Mouse (Mus musculus) forebrain, embryonic 16.5 days (tissue): Measurements from ENCODE around the gene Scrn2. TPM values are rescaled to one million over a fixed set of nuclear protein-coding genes. Genes with fewer than 3 reads are reported as not detected.

Experiments
- ATAC-seq: fragments of 200-750 bp; cut with Nextera tagmentation; 2 replicates; pipeline ENCODE4 v1.8.0; 2017; ENCODE audit warnings: mild to moderate bottlenecking, moderate library complexity
- H3K27ac ChIP-seq: fragments of 300-500 bp; sonication (generic); 2 replicates; pipeline ENCODE4 v1.5.1; 2014; ENCODE audit warnings: low read length, control low read depth
- H3K27me3 ChIP-seq: fragments of 300-500 bp; sonication (generic); replicated peaks from 2 replicates; pipeline ENCODE4 v1.6.1; 2014; ENCODE audit warnings: low read length; ENCODE audit not compliant: control insufficient read depth, insufficient read depth
- H3K36me3 ChIP-seq: fragments of 300-500 bp; sonication (generic); 2 replicates; pipeline ENCODE4 v1.6.1; 2014; ENCODE audit not compliant: control insufficient read depth, insufficient read depth
- H3K4me1 ChIP-seq: fragments of 300-500 bp; sonication (generic); replicated peaks from 2 replicates; pipeline ENCODE4 v1.6.1; 2014; ENCODE audit warnings: low read length; ENCODE audit not compliant: control insufficient read depth, insufficient read depth
- H3K4me2 ChIP-seq: fragments of 300-500 bp; sonication (generic); 2 replicates; pipeline ENCODE4 v1.6.1; 2014; ENCODE audit warnings: mild to moderate bottlenecking, low read length, control low read depth
- H3K4me3 ChIP-seq: fragments of 300-500 bp; sonication (generic); replicated peaks from 2 replicates; pipeline ENCODE4 v1.5.1; 2014; ENCODE audit warnings: mild to moderate bottlenecking, low read length, control low read depth
- H3K9ac ChIP-seq: fragments of 300-500 bp; sonication (generic); replicated peaks from 2 replicates; pipeline ENCODE4 v1.6.1; 2014; ENCODE audit warnings: low read depth, low read length, control low read depth
- H3K9me3 ChIP-seq: fragments of 300-500 bp; sonication (generic); 2 replicates; pipeline ENCODE4 v1.6.1; 2016; ENCODE audit warnings: low read length; ENCODE audit not compliant: control insufficient read depth
- WGBS: fragments of 180-500 bp; shearing (Covaris S2); extraction: QIAGEN DNeasy Blood & Tissue Kit; methylation state at CpG from one replicate; pipeline ENCODE4 v1.1.7; 2014; 5-methylcytosine and 5-hydroxymethylcytosine counted together
- polyA plus RNA-seq: library from polyadenylated mRNA; unstranded; fragments of >200 nt; fragmentation: Nextera tagmentation; extraction: Ambion mirVana; gene quantifications from 2 replicates; pipeline ENCODE4 v1.2.1, GENCODE M21; 2015

The Scrn2 gene
- polyA plus RNA-seq, 1 experiment from 2014 or later: 16.2 TPM

GRCm38 (mm10) chr11:97013121-97013670 is 16.5 kb upstream of the Scrn2 start, which contains the start of gene Sp6:
Gene Sp6, plus strand, starts transcription at chr11:97013394.
- Histone ChIP-seq H3K36me3 (no peaks in the 10 kb centered on the region), H3K9ac (no peak within 1 kb of the TSS), H3K27me3 (peaks cover 30% of the 10 kb centered on the region), H3K27ac (no peak within 1 kb of the TSS), H3K9me3 (no peaks in the 10 kb centered on the region), H3K4me2 (no peak within 1 kb of the TSS), H3K4me3 (no peak within 1 kb of the TSS), H3K4me1 (no peaks in the 10 kb centered on the region; the same call in 1 of the 2 replicates)
- no peak for ATAC-seq
- 10% methylated on average over 6 of the region's 8 CpGs for WGBS

GRCm38 (mm10) chr11:97017696-97018582 is 11.8 kb upstream of the Scrn2 start:
- WGBS: under 1% methylated on average over 36 of the region's 36 CpGs
- H3K27me3 ChIP-seq: peaks cover 65% of the 10 kb centered on the region
- no peaks in the 10 kb centered on the region for H3K9me3 ChIP-seq
- no peak for ATAC-seq
- no peak overlapping the region for H3K9ac ChIP-seq
- H3K4me3 ChIP-seq: peak overlapping the region; percentile 28
- H3K36me3 ChIP-seq: no peaks in the 10 kb centered on the region
- H3K27ac ChIP-seq: no peak overlapping the region
- H3K4me2 ChIP-seq: peak overlapping the region; percentile 44; the same call in 1 of the 2 replicates
- H3K4me1 ChIP-seq: peaks cover 20% of the 10 kb centered on the region

- H3K9ac ChIP-seq: no peak overlapping the region
- under 1% methylated on average over 65 of the region's 68 CpGs for WGBS
- no peak for ATAC-seq
- H3K36me3 ChIP-seq: no peaks in the 10 kb centered on the region
- H3K27me3 ChIP-seq: peaks cover 74% of the 10 kb centered on the region
- H3K4me2 ChIP-seq: peak overlapping the region; percentile 44
- peak overlapping the region; percentile 28 for H3K4me3 ChIP-seq
- no peaks in the 10 kb centered on the region for H3K9me3 ChIP-seq
- no peak overlapping the region for H3K27ac ChIP-seq
- H3K4me1 ChIP-seq: peaks cover 20% of the 10 kb centered on the region
These were observed 11.0 kb upstream of the Scrn2 start for GRCm38 (mm10) chr11:97018583-97019344.

GRCm38 (mm10) chr11:97019345-97019708 is 10.4 kb upstream of the Scrn2 start:
- Histone ChIP-seq H3K4me1 (peaks cover 20% of the 10 kb centered on the region), H3K27ac (no peak overlapping the region), H3K9me3 (no peaks in the 10 kb centered on the region), H3K9ac (no peak overlapping the region), H3K4me3 (no peak overlapping the region; the same call in 1 of the 2 replicates), H3K27me3 (peaks cover 78% of the 10 kb centered on the region), H3K36me3 (no peaks in the 10 kb centered on the region), H3K4me2 (no peak overlapping the region)
- no peak for ATAC-seq
- 2% methylated on average over 13 of the region's 13 CpGs for WGBS

GRCm38 (mm10) chr11:97021121-97021765 is 8.5 kb upstream of the Scrn2 start:
- Histone ChIP-seq H3K9me3 (no peaks in the 10 kb centered on the region), H3K4me3 (peak overlapping the region; percentile 55), H3K4me1 (peaks cover 23% of the 10 kb centered on the region), H3K27me3 (peaks cover 72% of the 10 kb centered on the region), H3K9ac (no peak overlapping the region), H3K36me3 (no peaks in the 10 kb centered on the region), H3K27ac (no peak overlapping the region), H3K4me2 (peak overlapping the region; percentile 74; the same call in 1 of the 2 replicates)
- 2% methylated on average over 26 of the region's 27 CpGs for WGBS
- ATAC-seq: no peak

- Histone ChIP-seq H3K27me3 (peaks cover 67% of the 10 kb centered on the region), H3K4me2 (peak overlapping the region; percentile 74), H3K4me3 (peak overlapping the region; percentile 55), H3K9ac (peak overlapping the region; percentile 58), H3K4me1 (peaks cover 23% of the 10 kb centered on the region), H3K36me3 (no peaks in the 10 kb centered on the region), H3K27ac (no peak overlapping the region), H3K9me3 (no peaks in the 10 kb centered on the region)
- under 1% methylated on average over 50 of the region's 50 CpGs for WGBS
- ATAC-seq: peak; percentile 69
These were observed 7.8 kb upstream of the Scrn2 start for GRCm38 (mm10) chr11:97021873-97022484.

GRCm38 (mm10) chr11:97024977-97025376 is 4.8 kb upstream of the Scrn2 start:
- no peak for ATAC-seq
- H3K27ac ChIP-seq: no peak overlapping the region
- H3K27me3 ChIP-seq: peaks cover 43% of the 10 kb centered on the region
- no peak overlapping the region for H3K4me3 ChIP-seq
- WGBS: 25% methylated on average over 10 of the region's 10 CpGs
- no peaks in the 10 kb centered on the region for H3K9me3 ChIP-seq
- H3K9ac ChIP-seq: no peak overlapping the region
- H3K4me1 ChIP-seq: peaks cover 16% of the 10 kb centered on the region
- H3K36me3 ChIP-seq: no peaks in the 10 kb centered on the region
- H3K4me2 ChIP-seq: no peak overlapping the region

GRCm38 (mm10) chr11:97025721-97026344 is 3.9 kb upstream of the Scrn2 start:
- Histone ChIP-seq H3K4me1 (peaks cover 23% of the 10 kb centered on the region), H3K9ac (peak overlapping the region; percentile 39), H3K9me3 (no peaks in the 10 kb centered on the region), H3K4me2 (peak overlapping the region; percentile 38), H3K27ac (no peak overlapping the region), H3K36me3 (no peaks in the 10 kb centered on the region), H3K27me3 (peaks cover 40% of the 10 kb centered on the region), H3K4me3 (peak overlapping the region; percentile 20)
- peak; percentile 37; the same call in 1 of the 2 replicates for ATAC-seq
- WGBS: 3% methylated on average over 17 of the region's 17 CpGs
